Mouse (Mus musculus): ENCODE data around the gene Terb2. TPM values are rescaled to one million over a fixed set of nuclear protein-coding genes. Genes with fewer than 3 reads are reported as not detected.
A peak's percentile ranks its signal among the peaks of the same experiment; 100 is the strongest.

Gene Terb2
- polyA plus RNA-seq, 1 experiment from 2014 or later = not detected

DNA sequence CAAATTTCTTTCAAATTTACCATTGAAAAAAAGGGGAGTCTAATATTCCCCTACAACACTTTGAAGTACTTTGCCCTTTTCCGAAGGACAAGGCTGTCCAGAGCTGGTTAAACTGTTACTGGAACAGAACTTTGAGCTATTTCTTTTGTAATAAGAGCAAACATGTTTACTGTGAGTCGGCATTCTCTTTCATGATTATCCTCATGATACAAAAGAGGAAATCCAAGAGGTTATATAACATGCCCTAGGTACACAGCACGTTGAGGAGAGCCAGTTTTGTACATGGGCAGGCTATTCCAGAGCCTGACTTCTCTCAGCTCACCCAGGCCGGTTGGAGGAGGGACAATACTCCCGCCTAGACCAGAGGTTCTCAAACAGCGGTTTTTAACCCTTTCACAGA lies 55.9 kb downstream of the Terb2 start:
- Histone ChIP-seq H3K27ac (ENCODE audit: low read depth, low read length) (no peak overlapping the region), H3K9ac (ENCODE audit: low read depth, low read length) (no peak overlapping the region), H3K27me3 (ENCODE audit: control insufficient read depth, insufficient read depth, low read length) (no peaks in the 10 kb centered on the region), H3K4me3 (ENCODE audit: low read depth, low read length) (no peak overlapping the region), H3K9me3 (ENCODE audit: control insufficient read depth, low read length) (no peaks in the 10 kb centered on the region), H3K36me3 (ENCODE audit: control insufficient read depth, insufficient read depth, low read length) (no peaks in the 10 kb centered on the region), H3K4me1 (replicated peaks; ENCODE audit: control insufficient read depth, insufficient read depth, low read length) (no peaks in the 10 kb centered on the region), H3K4me2 (replicated peaks; ENCODE audit: low read depth, low read length) (no peak overlapping the region)
- WGBS = 74% methylated on average over 6 of the region's 6 CpGs
- DNase-seq (ENCODE audit: low spot score) (no peak), ATAC-seq (ENCODE audit: low FRiP score) (no peak)

DNA sequence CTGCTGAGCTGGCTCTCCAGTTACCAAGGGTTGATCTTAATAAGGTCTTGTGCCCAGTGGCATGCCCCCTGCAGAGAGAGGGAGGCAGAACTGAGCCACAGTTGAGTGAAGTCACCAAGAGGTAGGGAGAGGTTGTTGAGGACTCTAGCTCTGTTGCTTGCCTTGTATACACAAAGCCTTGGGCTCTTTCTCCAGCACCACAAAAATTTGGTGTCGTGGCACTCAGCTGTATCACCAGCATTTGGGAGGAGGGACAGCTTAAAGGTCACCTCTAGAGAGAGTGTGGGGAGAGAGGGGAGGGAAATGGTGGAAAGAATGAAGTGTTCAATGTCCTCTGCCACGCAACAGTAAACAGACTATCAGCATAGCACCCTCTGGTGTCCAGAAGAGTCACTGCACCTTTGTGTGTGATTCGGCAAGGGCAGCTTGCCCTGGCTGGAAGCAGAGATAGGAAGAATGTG lies 57.6 kb downstream of the Terb2 start:
- Histone ChIP-seq H3K27me3 (ENCODE audit: control insufficient read depth, insufficient read depth, low read length) (no peaks in the 10 kb centered on the region), H3K9ac (ENCODE audit: low read depth, low read length) (no peak overlapping the region), H3K9me3 (ENCODE audit: control insufficient read depth, low read length) (no peaks in the 10 kb centered on the region), H3K4me3 (ENCODE audit: low read depth, low read length) (no peak overlapping the region), H3K27ac (ENCODE audit: low read depth, low read length) (no peak overlapping the region), H3K36me3 (ENCODE audit: control insufficient read depth, insufficient read depth, low read length) (no peaks in the 10 kb centered on the region), H3K4me2 (replicated peaks; ENCODE audit: low read depth, low read length) (no peak overlapping the region), H3K4me1 (replicated peaks; ENCODE audit: control insufficient read depth, insufficient read depth, low read length) (no peaks in the 10 kb centered on the region)
- DNase-seq (ENCODE audit: low spot score) (peak; percentile 83), ATAC-seq (ENCODE audit: low FRiP score) (peak; percentile 67; the same call in 1 of the 2 replicates)
- WGBS = 4% methylated on average over 3 of the region's 3 CpGs

DNA sequence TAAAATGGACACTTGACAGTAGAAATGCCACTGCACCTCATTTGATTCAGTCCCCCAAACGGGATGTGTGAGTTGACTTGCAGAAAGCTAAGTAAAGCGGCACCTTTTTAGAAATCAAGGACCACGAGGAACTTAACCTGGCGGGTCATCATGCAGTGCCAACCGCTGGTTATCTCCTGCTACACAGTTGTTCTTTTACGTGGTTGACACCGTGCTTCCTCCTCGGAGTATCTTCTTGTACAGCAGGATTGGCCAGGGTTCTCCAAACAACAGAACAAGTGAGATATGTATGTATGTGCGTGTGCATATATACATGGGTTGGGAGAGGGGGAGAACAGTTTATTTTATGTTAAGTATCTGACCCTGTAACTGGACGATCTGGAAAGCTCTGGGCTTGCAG lies 61.7 kb downstream of the Terb2 start:
- H3K9ac ChIP-seq (ENCODE audit: low read depth, low read length) = no peak overlapping the region
- H3K27ac ChIP-seq (ENCODE audit: low read depth, low read length) = no peak overlapping the region
- 89% methylated on average over 10 of the region's 10 CpGs for WGBS
- no peaks in the 10 kb centered on the region for H3K9me3 ChIP-seq (ENCODE audit: control insufficient read depth, low read length)
- no peak for ATAC-seq (ENCODE audit: low FRiP score)
- no peaks in the 10 kb centered on the region for H3K27me3 ChIP-seq (ENCODE audit: control insufficient read depth, insufficient read depth, low read length)
- no peaks in the 10 kb centered on the region for H3K4me1 ChIP-seq (replicated peaks; ENCODE audit: control insufficient read depth, insufficient read depth, low read length)
- DNase-seq (ENCODE audit: low spot score) = no peak
- no peaks in the 10 kb centered on the region for H3K36me3 ChIP-seq (ENCODE audit: control insufficient read depth, insufficient read depth, low read length)
- no peak overlapping the region for H3K4me2 ChIP-seq (replicated peaks; ENCODE audit: low read depth, low read length)
- no peak overlapping the region for H3K4me3 ChIP-seq (ENCODE audit: low read depth, low read length)

DNA sequence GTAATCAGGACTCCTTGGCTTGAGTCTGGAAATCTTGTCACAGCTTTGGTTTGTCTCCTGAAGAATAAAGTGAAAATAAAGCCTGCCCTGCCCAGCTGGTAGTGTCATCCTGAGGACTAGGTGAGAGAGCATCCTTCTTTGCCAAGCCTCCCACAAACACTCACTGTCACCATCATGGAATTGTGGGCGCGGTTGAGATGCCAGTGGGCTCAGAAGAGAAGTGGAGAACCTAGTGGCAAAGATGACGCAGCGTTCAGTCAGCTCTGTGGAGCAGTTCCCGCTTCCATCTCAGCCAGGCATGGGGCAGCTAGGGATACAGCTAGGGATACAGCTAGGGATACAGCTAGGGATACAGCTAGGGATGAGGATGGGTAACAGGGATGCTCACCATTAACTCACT lies 69.9 kb downstream of the Terb2 start:
- Histone ChIP-seq H3K4me2 (replicated peaks; ENCODE audit: low read depth, low read length) (no peak overlapping the region), H3K27ac (ENCODE audit: low read depth, low read length) (no peak overlapping the region), H3K9ac (ENCODE audit: low read depth, low read length) (no peak overlapping the region), H3K4me1 (replicated peaks; ENCODE audit: control insufficient read depth, insufficient read depth, low read length) (no peaks in the 10 kb centered on the region), H3K36me3 (ENCODE audit: control insufficient read depth, insufficient read depth, low read length) (no peaks in the 10 kb centered on the region), H3K27me3 (ENCODE audit: control insufficient read depth, insufficient read depth, low read length) (no peaks in the 10 kb centered on the region), H3K4me3 (ENCODE audit: low read depth, low read length) (no peak overlapping the region), H3K9me3 (ENCODE audit: control insufficient read depth, low read length) (no peaks in the 10 kb centered on the region)
- WGBS = 97% methylated on average over 5 of the region's 5 CpGs
- ATAC-seq (ENCODE audit: low FRiP score) (no peak), DNase-seq (ENCODE audit: low spot score) (no peak)

Other genes starting within 250 kb of the Terb2 start
- gene Ctdspl2, start 230.3 kb upstream of the Terb2 start, polyA plus RNA-seq (2014; fragmentation: Nextera tagmentation; extraction: Ambion mirVana) = 50.1 and 55.1 TPM in 2 replicates
- 0.48 and 0.53 TPM in 2 replicates for gene Mageb3, start 230.2 kb upstream of the Terb2 start, polyA plus RNA-seq (2014; fragmentation: Nextera tagmentation; extraction: Ambion mirVana)
- gene Eif3j1, start 157.7 kb upstream of the Terb2 start, polyA plus RNA-seq (2014; fragmentation: Nextera tagmentation; extraction: Ambion mirVana) = 12.8 and 13.7 TPM in 2 replicates
- gene Spg11, start 67.9 kb upstream of the Terb2 start, polyA plus RNA-seq (2014; fragmentation: Nextera tagmentation; extraction: Ambion mirVana) = 11.4 and 11.8 TPM in 2 replicates
- gene B2m, start 38.6 kb upstream of the Terb2 start, polyA plus RNA-seq (2014; fragmentation: Nextera tagmentation; extraction: Ambion mirVana) = 134 and 151 TPM in 2 replicates
- gene Trim69, start 25.6 kb upstream of the Terb2 start, polyA plus RNA-seq (2014; fragmentation: Nextera tagmentation; extraction: Ambion mirVana) = not detected in 2 replicates
- gene Patl2, start 83 bp upstream of the Terb2 start, polyA plus RNA-seq (2014; fragmentation: Nextera tagmentation; extraction: Ambion mirVana) = 0.09 TPM in 1 of 2 replicates, not detected in the other
- 27.1 and 30.2 TPM in 2 replicates for gene Sord, start 48.5 kb downstream of the Terb2 start, polyA plus RNA-seq (2014; fragmentation: Nextera tagmentation; extraction: Ambion mirVana)
- not detected in 2 replicates for gene Duox2, start 112.2 kb downstream of the Terb2 start, polyA plus RNA-seq (2014; fragmentation: Nextera tagmentation; extraction: Ambion mirVana)
- not detected in 2 replicates for gene Duoxa2, start 112.6 kb downstream of the Terb2 start, polyA plus RNA-seq (2014; fragmentation: Nextera tagmentation; extraction: Ambion mirVana)
- 0.07 TPM in 1 of 2 replicates, not detected in the other for gene Duoxa1, start 127.5 kb downstream of the Terb2 start, polyA plus RNA-seq (2014; fragmentation: Nextera tagmentation; extraction: Ambion mirVana)
- gene Duox1, start 129.4 kb downstream of the Terb2 start, polyA plus RNA-seq (2014; fragmentation: Nextera tagmentation; extraction: Ambion mirVana) = 0.12 TPM in 1 of 2 replicates, not detected in the other
- gene Shf, start 182.9 kb downstream of the Terb2 start, polyA plus RNA-seq (2014; fragmentation: Nextera tagmentation; extraction: Ambion mirVana) = 10.3 and 11.7 TPM in 2 replicates
- gene Slc28a2, start 240.2 kb downstream of the Terb2 start, polyA plus RNA-seq (2014; fragmentation: Nextera tagmentation; extraction: Ambion mirVana) = 0.07 TPM in 1 of 2 replicates, not detected in the other

Data from hindbrain, embryonic 11.5 days (tissue).